Mouse (Mus musculus): ENCODE measurements around the gene Gm8677.
"Not testable (repeated sequence)": the region's sequence is repeated elsewhere in the genome, so short reads cannot be mapped to it uniquely, and the experiment has no call there.

Gene Gm8677

DNA sequence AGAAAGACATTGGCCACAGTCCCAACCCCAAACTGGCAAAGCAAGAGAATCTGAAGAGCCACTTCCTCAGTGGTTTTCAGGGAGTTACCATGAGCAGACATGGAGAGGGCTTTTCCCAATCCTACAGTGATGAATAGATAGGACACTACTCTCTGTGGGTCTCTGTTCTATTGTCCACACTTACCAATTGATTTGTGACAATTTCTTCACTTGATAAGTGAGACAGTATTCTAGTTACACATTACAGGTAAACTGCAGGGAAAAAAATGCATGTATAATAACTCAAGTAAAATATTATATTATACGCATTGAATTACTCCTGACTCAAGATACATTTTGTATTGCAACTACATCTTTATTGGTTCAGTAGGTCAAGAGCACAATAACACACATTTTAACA is at the start of gene Gm8677:
Gm8677 (minus strand) TSS at position 101 of the 400 bp plus-strand sequence.
- not testable (repeated sequence) for DNase-seq

DNA sequence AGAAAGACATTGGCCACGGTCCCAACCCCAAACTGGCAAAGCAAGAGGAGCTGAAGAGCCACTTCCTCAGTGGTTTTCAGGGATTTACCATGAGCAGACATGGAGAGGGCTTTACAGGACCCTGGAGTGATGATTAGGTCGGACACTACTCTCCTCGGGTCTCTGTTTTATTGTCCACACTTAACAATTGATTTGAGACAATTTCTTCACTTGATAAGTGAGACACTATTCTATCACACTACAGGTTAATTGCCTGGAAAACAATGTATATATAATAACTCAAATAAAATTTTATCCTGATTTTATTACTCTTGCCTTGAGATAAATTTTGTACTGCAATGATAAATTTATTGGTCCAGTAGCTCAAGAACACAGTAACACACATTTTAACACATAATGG is 30.6 kb upstream of the Gm8677 start, which contains the start of gene Gm4201:
Gm4201 (minus strand) TSS at position 101 of the 400 bp plus-strand sequence.
- DNase-seq = not testable (repeated sequence)

- not testable (repeated sequence) for DNase-seq
These were observed 12.0 kb downstream of the Gm8677 start, which contains the start of gene Vmn1r152 for GRCm38 (mm10) chr7:22522667-22523066. Vmn1r152 (plus strand) TSS chr7:22522967.

GRCm38 (mm10) chr7:22499578-22499977 is 35.1 kb downstream of the Gm8677 start, which contains the start of gene Vmn1r151:
Vmn1r151 (minus strand) TSS chr7:22499678.
- DNase-seq = not testable (repeated sequence)
